Mouse (Mus musculus) hindbrain, embryonic 14.5 days (tissue): Measurements from ENCODE around the gene Pidd1. TPM values are rescaled to one million over a fixed set of nuclear protein-coding genes. Genes with fewer than 3 reads are reported as not detected.
A peak's percentile ranks its signal among the peaks of the same experiment; 100 is the strongest.

ENCODE experiments used
- ATAC-seq: fragments of 200-750 bp; cut with Nextera tagmentation; 2 replicates; pipeline ENCODE4 v1.8.0; 2017; ENCODE audit warnings: moderate number of reproducible peaks, mild to moderate bottlenecking, moderate TSS enrichment, moderate library complexity; ENCODE audit not compliant: low FRiP score
- DNase-seq: peaks from one replicate; pipeline ENCODE4 v3.0.0-alpha.2; 2015; ENCODE audit warnings: low spot score
- H3K27ac ChIP-seq: fragments of 300-500 bp; sonication (generic); 2 replicates; pipeline ENCODE4 v1.5.1; 2014; ENCODE audit warnings: mild to moderate bottlenecking, moderate library complexity
- H3K27me3 ChIP-seq: fragments of 300-500 bp; sonication (generic); 2 replicates; pipeline ENCODE4 v1.6.1; 2014; ENCODE audit warnings: mild to moderate bottlenecking, low read length, mixed read lengths; ENCODE audit not compliant: control insufficient read depth, insufficient read depth
- H3K36me3 ChIP-seq: fragments of 300-500 bp; sonication (generic); replicated peaks from 2 replicates; pipeline ENCODE4 v1.6.1; 2014; ENCODE audit not compliant: control insufficient read depth, insufficient read depth
- H3K4me1 ChIP-seq: fragments of 300-500 bp; sonication (generic); replicated peaks from 2 replicates; pipeline ENCODE4 v1.6.1; 2014; ENCODE audit warnings: antibody characterized with exemption, low read length, mixed read lengths; ENCODE audit not compliant: control insufficient read depth, insufficient read depth
- H3K4me2 ChIP-seq: fragments of 300-500 bp; sonication (generic); replicated peaks from 2 replicates; pipeline ENCODE4 v1.6.1; 2014; ENCODE audit warnings: mild to moderate bottlenecking, moderate library complexity
- H3K4me3 ChIP-seq: fragments of 300-500 bp; sonication (generic); replicated peaks from 2 replicates; pipeline ENCODE4 v1.5.1; 2014; ENCODE audit warnings: mild to moderate bottlenecking, low read length
- H3K9ac ChIP-seq: fragments of 300-500 bp; sonication (generic); 2 replicates; pipeline ENCODE4 v1.6.1; 2014
- H3K9me3 ChIP-seq: fragments of 300-500 bp; sonication (generic); 2 replicates; pipeline ENCODE4 v1.6.1; 2016; ENCODE audit warnings: low read length; ENCODE audit not compliant: control insufficient read depth
- WGBS: fragments of 180-500 bp; shearing (Covaris S2); extraction: QIAGEN DNeasy Blood & Tissue Kit; methylation state at CpG from one replicate; pipeline ENCODE4 v1.1.7; 2014; 5-methylcytosine and 5-hydroxymethylcytosine counted together
- polyA plus RNA-seq: library from polyadenylated mRNA; unstranded; fragments of >200 nt; fragmentation: Nextera tagmentation; extraction: Ambion mirVana; gene quantifications from 2 replicates; pipeline ENCODE4 v1.2.1, GENCODE M21; 2014

Pidd1 gene
- polyA plus RNA-seq, 1 experiment from 2014 or later: 4.2 TPM

DNA sequence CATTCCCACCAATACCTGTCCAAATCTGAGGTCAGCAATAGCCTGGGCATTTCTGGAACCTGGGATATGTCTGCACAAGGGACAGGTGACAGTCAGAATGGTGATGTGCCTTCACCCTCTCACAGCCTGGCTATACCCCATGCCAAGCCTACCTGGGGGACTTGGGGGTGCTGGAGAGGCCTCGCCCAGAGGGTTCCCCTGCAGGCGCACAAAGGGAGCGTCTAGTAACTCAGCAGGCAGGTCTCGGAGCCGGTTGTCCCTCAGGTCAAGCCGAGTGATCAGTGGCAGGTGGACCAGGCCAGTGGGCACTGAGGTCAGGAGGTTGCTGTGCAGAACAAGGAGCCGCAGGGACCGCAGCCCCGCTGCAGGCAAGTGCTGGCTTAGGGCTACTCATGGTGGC lies 2.4 kb downstream of the Pidd1 start:
- H3K9me3 ChIP-seq: no peaks in the 10 kb centered on the region
- no peak overlapping the region for H3K9ac ChIP-seq
- ATAC-seq (no peak), DNase-seq (no peak)
- peaks cover 16% of the 10 kb centered on the region for H3K4me1 ChIP-seq
- no peak overlapping the region for H3K27ac ChIP-seq
- no peak overlapping the region for H3K4me2 ChIP-seq
- WGBS: 93% methylated on average over 9 of the region's 9 CpGs
- no peak overlapping the region for H3K4me3 ChIP-seq
- H3K27me3 ChIP-seq: no peaks in the 10 kb centered on the region
- no peaks in the 10 kb centered on the region; the same call in 1 of the 2 replicates for H3K36me3 ChIP-seq

DNA sequence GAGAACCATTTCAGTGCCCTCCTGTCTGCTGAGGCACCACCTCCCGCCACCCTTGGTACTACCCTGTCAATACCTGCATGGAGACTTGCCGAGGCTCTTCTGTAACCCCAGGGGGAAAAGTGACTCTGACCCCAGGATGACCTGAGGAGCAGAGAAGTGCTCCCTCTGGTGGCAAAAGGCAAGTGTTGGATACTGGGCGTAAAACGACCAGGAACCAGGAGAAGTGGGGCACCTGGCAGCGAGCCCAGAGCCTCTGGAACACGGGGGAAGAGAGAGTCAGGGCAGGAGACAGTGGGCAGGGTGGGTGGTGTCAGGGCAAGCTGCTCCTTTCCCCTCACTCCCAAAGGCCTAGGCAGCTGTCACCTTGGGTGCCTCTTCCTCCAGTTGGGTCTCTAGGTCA lies 3.2 kb downstream of the Pidd1 start:
- H3K4me2 ChIP-seq: no peak overlapping the region
- H3K27ac ChIP-seq: no peak overlapping the region
- H3K36me3 ChIP-seq: no peaks in the 10 kb centered on the region; the same call in 1 of the 2 replicates
- H3K27me3 ChIP-seq: no peaks in the 10 kb centered on the region
- peaks cover 24% of the 10 kb centered on the region for H3K4me1 ChIP-seq
- DNase-seq: no peak
- 31% methylated on average over 6 of the region's 6 CpGs for WGBS
- no peak overlapping the region for H3K9ac ChIP-seq
- ATAC-seq: no peak
- no peaks in the 10 kb centered on the region for H3K9me3 ChIP-seq
- no peak overlapping the region for H3K4me3 ChIP-seq

DNA sequence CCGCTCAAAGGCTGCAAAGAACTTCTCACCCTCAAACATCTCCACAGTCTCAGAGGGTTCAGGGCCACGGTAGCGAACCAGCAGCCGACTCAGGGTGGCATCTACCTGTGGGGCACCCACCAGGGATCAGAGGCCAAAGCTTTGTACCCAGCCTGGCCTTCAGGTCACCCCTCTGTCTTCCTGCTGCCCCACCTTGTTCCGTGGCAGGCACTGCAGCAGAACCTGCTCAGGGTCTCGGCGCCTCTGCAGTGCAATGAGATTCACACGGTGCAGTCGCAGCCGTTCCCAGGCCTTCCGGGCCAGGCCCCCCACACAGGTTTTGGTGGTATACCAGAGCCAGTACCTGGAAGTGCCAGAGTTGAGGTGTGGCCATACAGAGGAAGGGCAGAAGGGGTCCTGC lies 4.0 kb downstream of the Pidd1 start:
- WGBS: 96% methylated on average over 11 of the region's 11 CpGs
- Histone ChIP-seq H3K9me3 (no peaks in the 10 kb centered on the region), H3K27me3 (no peaks in the 10 kb centered on the region), H3K4me3 (no peak overlapping the region), H3K36me3 (no peaks in the 10 kb centered on the region; the same call in 1 of the 2 replicates), H3K4me2 (no peak overlapping the region), H3K27ac (no peak overlapping the region), H3K9ac (no peak overlapping the region), H3K4me1 (peaks cover 28% of the 10 kb centered on the region)
- ATAC-seq (no peak), DNase-seq (no peak)

DNA sequence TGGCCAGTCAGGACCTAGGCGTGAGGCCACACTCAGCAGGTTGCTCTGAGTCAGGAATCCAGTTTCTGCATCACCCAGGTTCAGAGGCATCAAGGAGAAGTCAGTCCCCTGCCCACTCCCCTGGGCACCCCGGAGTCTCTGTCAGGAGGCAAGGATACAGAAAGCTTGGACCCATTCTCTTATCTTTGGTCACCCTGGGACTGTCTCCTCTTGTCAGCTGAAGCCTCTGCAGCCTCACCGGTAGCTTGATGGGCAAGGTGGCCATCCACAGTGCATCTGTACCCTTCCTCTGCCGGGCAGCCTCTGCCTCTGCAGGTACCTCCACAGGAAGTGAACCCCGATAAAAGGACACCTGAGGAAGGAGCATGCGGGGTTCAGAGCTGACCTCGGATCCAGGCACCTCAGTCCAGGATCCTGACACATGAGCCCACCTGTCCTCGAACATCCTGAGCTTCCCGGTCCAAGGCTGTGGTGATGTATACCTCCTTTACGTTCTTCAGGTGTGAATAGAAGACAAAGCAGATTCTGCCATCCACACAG lies 4.6 kb downstream of the Pidd1 start:
- Histone ChIP-seq H3K27me3 (no peaks in the 10 kb centered on the region), H3K4me2 (no peak overlapping the region), H3K4me1 (peaks cover 28% of the 10 kb centered on the region), H3K4me3 (no peak overlapping the region), H3K9ac (no peak overlapping the region), H3K36me3 (no peaks in the 10 kb centered on the region; the same call in 1 of the 2 replicates), H3K9me3 (no peaks in the 10 kb centered on the region), H3K27ac (no peak overlapping the region)
- DNase-seq: no peak
- no peak for ATAC-seq
- 93% methylated on average over 10 of the region's 10 CpGs for WGBS

DNA sequence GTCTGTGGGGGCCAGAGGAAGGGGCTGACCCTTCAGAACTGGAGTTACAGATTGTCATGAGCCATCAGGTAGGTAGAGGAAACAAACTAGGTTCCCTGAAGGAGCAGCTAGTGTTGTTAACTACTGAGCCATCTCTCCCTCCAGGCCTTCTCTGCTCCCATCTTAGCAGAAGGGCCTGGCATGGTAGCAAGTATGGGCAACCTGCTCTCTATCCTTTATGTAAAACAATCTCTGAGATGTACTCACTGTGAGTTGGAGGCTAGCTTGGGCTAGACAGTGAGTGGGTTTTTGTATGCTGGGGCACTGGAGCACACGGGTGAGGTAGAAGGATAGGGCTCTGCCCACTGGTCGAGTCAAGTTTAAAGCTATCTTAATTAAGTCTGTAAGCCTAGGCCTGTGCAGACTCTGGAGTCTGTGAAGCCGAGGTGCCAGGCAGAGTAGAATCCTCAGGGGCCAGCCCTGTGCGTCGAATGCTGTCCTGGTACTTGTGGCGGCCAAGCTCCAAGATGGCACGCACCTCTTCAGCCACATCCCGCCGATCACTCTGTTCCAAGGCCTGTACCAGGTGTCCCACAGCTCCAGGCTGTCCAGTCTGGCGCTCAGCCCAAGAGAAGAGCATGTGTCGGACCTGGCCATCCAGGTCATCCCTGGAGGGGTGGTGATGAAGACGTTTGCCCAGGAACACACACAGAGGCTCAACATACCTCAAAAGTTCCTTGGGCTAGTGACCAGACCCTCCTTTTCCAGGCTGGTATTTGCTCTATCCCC lies 5.4 kb downstream of the Pidd1 start:
- Histone ChIP-seq H3K9ac (0 out of 2 replicates have a peak overlapping the region, but pooled peaks have one; percentile 76), H3K4me2 (peak overlapping the region; percentile 90; the same call in 1 of the 2 replicates), H3K27me3 (no peaks in the 10 kb centered on the region), H3K9me3 (no peaks in the 10 kb centered on the region), H3K36me3 (peaks cover 6% of the 10 kb centered on the region), H3K27ac (peak overlapping the region; percentile 71; the same call in 1 of the 2 replicates), H3K4me3 (no peak overlapping the region), H3K4me1 (peaks cover 28% of the 10 kb centered on the region)
- no peak for ATAC-seq
- WGBS: 93% methylated on average over 12 of the region's 12 CpGs
- no peak for DNase-seq

DNA sequence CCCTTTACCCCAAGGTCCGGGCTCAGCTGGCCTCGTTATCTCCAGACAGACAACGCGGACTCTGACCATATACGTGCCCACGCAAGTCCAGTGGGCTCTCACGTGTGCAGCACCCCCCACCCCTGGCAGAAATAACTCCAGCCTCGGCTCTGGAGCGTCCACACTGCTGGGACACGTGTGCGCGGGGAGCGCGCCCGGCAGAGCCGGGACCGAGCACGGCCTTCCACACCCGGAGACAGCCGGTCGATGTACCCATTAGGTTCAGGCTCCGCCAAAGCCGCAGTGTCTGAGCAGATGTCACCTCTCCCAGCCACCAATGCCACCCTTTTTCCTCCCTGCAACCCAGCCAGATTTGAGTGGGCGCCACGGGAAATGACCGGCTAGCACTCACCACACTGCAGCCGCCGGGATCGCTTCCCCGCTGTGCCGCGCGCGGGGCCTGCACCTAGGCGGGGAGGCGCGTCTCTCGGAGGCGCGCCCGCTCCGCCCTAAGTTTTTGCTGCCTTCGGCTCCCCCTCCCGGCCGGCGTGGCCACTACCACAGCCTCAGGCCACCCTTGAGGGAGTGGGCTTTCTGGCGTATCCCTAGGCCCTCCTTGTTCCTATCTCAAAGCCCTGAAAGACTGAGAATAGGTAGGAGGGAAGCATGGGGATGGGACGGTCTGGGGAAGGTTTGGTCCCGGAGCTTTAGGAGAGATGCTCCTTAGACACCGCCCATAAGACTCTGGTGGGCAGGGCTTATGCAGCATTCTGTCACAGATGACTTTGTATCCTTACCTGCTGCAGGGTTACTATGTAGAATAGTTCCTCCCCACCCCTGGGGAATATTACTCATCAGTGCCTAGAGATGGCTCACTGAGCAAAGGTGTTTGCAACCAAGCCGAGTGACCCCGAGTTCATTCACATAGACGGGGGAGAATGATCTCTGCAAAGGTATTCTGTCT lies 6.4 kb downstream of the Pidd1 start, which contains the start of gene Slc25a22:
Gene Slc25a22, minus strand, starts transcription at position 715 of the 943 bp plus-strand sequence.
- 5% methylated on average over 52 of the region's 53 CpGs for WGBS

DNA sequence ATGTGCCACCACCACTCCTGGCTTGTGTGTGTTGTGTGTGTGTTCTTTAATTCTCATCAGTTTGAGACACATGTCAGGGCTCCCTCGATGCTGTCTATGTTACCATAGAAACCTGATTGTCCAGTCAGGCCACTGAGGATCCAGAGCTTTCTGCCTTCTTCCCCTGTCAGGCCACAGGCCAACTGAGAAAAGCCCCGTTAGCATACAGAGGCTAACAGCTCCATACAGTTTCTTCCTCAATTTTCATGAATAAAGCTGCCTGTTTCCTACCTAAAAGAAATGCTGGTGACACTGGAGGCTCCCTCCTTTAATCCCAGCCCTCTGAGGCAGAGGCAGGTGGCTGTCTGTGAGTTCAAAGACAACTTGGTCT lies 7.3 kb downstream of the Pidd1 start:
- H3K36me3 ChIP-seq: peaks cover 24% of the 10 kb centered on the region
- no peaks in the 10 kb centered on the region for H3K27me3 ChIP-seq
- H3K4me1 ChIP-seq: peaks cover 25% of the 10 kb centered on the region
- WGBS: 56% methylated on average over 2 of the region's 2 CpGs
- H3K4me2 ChIP-seq: peak overlapping the region; percentile 90
- H3K4me3 ChIP-seq: peak overlapping the region; percentile 60
- peak overlapping the region; percentile 76 for H3K9ac ChIP-seq
- DNase-seq (no peak), ATAC-seq (no peak)
- H3K27ac ChIP-seq: no peak overlapping the region; the same call in 1 of the 2 replicates
- no peaks in the 10 kb centered on the region for H3K9me3 ChIP-seq

More for the DNA sequence above, 6.4 kb downstream of the Pidd1 start, which contains the start of gene Slc25a22:
- Histone ChIP-seq H3K4me3 (peak within 1 kb of the TSS; percentile 60), H3K4me1 (peaks cover 25% of the 10 kb centered on the region), H3K27ac (peak within 1 kb of the TSS; percentile 71), H3K9ac (peak within 1 kb of the TSS; percentile 76), H3K4me2 (peak within 1 kb of the TSS; percentile 90), H3K27me3 (no peaks in the 10 kb centered on the region), H3K9me3 (no peaks in the 10 kb centered on the region), H3K36me3 (peaks cover 15% of the 10 kb centered on the region)
- DNase-seq: peak; percentile 81
- peak; percentile 78 for ATAC-seq

DNA sequence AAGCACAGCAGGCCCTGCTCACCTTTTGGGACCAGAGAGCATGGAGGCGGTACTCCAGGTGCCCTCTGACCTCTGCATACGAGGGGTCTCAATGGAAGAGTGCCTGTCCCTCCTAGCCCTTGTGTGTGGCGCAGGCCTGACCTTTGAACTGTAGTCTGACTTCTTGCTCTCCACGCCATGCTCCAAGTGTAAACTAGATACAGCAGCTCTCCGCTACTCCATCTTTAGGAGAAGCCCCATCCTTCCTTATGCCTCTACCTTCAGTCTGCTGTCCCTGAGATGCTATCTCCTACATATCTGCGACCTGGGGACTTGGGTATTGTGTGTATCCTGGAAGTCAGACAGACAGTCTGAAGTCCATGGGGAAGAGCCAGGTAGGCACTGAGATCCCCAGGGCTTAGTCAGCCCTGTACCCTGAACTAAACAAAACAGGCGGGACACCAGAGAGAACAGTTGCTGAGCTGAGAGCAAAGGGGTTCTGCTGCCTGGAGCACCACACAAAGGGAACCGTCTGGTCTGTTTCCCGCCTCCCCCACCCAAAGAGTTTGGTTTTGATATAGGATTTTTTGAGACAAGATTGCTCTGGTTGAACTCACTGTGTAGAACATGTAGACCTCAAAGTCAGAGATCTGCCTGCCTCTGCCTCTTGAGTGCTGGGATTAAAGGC lies 7.8 kb downstream of the Pidd1 start:
- Histone ChIP-seq H3K4me2 (peak overlapping the region; percentile 90), H3K4me1 (peaks cover 25% of the 10 kb centered on the region), H3K27me3 (no peaks in the 10 kb centered on the region), H3K4me3 (peak overlapping the region; percentile 46), H3K9ac (peak overlapping the region; percentile 76; the same call in 1 of the 2 replicates), H3K9me3 (no peaks in the 10 kb centered on the region), H3K36me3 (peaks cover 29% of the 10 kb centered on the region), H3K27ac (no peak overlapping the region)
- ATAC-seq: no peak
- no peak for DNase-seq
- 69% methylated on average over 9 of the region's 9 CpGs for WGBS
